Mouse (Mus musculus) stomach, postnatal 0 days (tissue): ENCODE measurements around the gene Cct8l1.

Experiments used
- CTCF ChIP-seq: IDR thresholded peaks from 2 replicates; pipeline ENCODE4 v1.5.1; 2016; ENCODE audit warnings: antibody characterized with exemption, low read depth, mild to moderate bottlenecking, moderate library complexity
- EP300 ChIP-seq: optimal IDR thresholded peaks from 2 replicates; pipeline ENCODE3; 2016; ENCODE audit warnings: antibody characterized with exemption

GRCm38 (mm10) chr5:25540921-25541320, 25.1 kb downstream of the Cct8l1 start:
- TF ChIP-seq CTCF (no peak), EP300 (no peak)
